Mouse (Mus musculus) brown adipose tissue, adult 24 weeks (tissue): ENCODE measurements around the gene Alx3. TPM values are rescaled to one million over a fixed set of nuclear protein-coding genes. Genes with fewer than 3 reads are reported as not detected.
A peak's percentile ranks its signal among the peaks of the same experiment; 100 is the strongest.
"Not testable (repeated sequence)": the region's sequence is repeated elsewhere in the genome, so short reads cannot be mapped to it uniquely, and the experiment has no call there.

Experiments
- H3K27ac ChIP-seq: fragments of 200-500 bp; replicated peaks from 2 replicates; pipeline ENCODE4 v1.5.1; 2012; ENCODE audit warnings: low read depth, mild to moderate bottlenecking, low read length
- H3K4me1 ChIP-seq: fragments of 200-500 bp; 2 replicates; pipeline ENCODE4 v1.6.1; 2012; ENCODE audit warnings: low read length, mixed read lengths; ENCODE audit not compliant: control insufficient read depth, insufficient read depth, insufficient read length
- H3K4me3 ChIP-seq: fragments of 200-500 bp; 2 replicates; pipeline ENCODE4 v1.5.1; 2012; ENCODE audit warnings: low read depth, mild to moderate bottlenecking, low read length, moderate library complexity; ENCODE audit not compliant: insufficient read depth
- polyA plus RNA-seq: library from polyadenylated mRNA; stranded (reverse); fragments of >200 nt; gene quantifications from 2 replicates; pipeline ENCODE4 v1.2.4, GENCODE M21; 2012; ENCODE audit not compliant: missing spikeins, insufficient read depth, insufficient read length

The Alx3 gene
- polyA plus RNA-seq, 1 experiment: not detected

GRCm38 (mm10) chr3:107627641-107628040 lies 32.8 kb downstream of the Alx3 start:
- Histone ChIP-seq H3K4me3 (no peak overlapping the region), H3K4me1 (no peaks in the 10 kb centered on the region), H3K27ac (no peak overlapping the region)

GRCm38 (mm10) chr3:107628551-107628950 lies 33.7 kb downstream of the Alx3 start:
- H3K27ac ChIP-seq: no peak overlapping the region
- no peak overlapping the region for H3K4me3 ChIP-seq
- H3K4me1 ChIP-seq: no peaks in the 10 kb centered on the region

GRCm38 (mm10) chr3:107629411-107629810 lies 34.6 kb downstream of the Alx3 start:
- Histone ChIP-seq H3K4me1 (no peaks in the 10 kb centered on the region), H3K4me3 (no peak overlapping the region), H3K27ac (no peak overlapping the region)

- H3K4me3 ChIP-seq: peak within 1 kb of the TSS; percentile 93
- H3K4me1 ChIP-seq: no peaks in the 10 kb centered on the region
- H3K27ac ChIP-seq: peak within 1 kb of the TSS; percentile 90
These were observed 36.1 kb downstream of the Alx3 start, which contains the start of gene Gm10961 for GRCm38 (mm10) chr3:107630682-107631522. Gene Gm10961, plus strand, starts transcription at chr3:107631322.

- no peaks in the 10 kb centered on the region for H3K4me1 ChIP-seq
- peak within 1 kb of the TSS; percentile 90 for H3K27ac ChIP-seq
- H3K4me3 ChIP-seq: peak within 1 kb of the TSS; percentile 93
These were observed 36.7 kb downstream of the Alx3 start, which contains the start of gene Strip1 for GRCm38 (mm10) chr3:107631523-107631958. Gene Strip1, minus strand, starts transcription at chr3:107631694.

- H3K4me1 ChIP-seq: no peaks in the 10 kb centered on the region
- no peak overlapping the region for H3K4me3 ChIP-seq
- H3K27ac ChIP-seq: no peak overlapping the region
These were observed 38.0 kb downstream of the Alx3 start for GRCm38 (mm10) chr3:107632786-107633185.

GRCm38 (mm10) chr3:107633906-107634305 lies 39.1 kb downstream of the Alx3 start:
- H3K4me3 ChIP-seq: no peak overlapping the region
- H3K4me1 ChIP-seq: no peaks in the 10 kb centered on the region
- H3K27ac ChIP-seq: no peak overlapping the region

- Histone ChIP-seq H3K27ac (no peak overlapping the region), H3K4me1 (no peaks in the 10 kb centered on the region), H3K4me3 (no peak overlapping the region)
These were observed 41.0 kb downstream of the Alx3 start for GRCm38 (mm10) chr3:107635836-107636235.

GRCm38 (mm10) chr3:107636236-107636635 lies 41.4 kb downstream of the Alx3 start:
- no peak overlapping the region for H3K4me3 ChIP-seq
- H3K4me1 ChIP-seq: no peaks in the 10 kb centered on the region
- no peak overlapping the region for H3K27ac ChIP-seq

GRCm38 (mm10) chr3:107637606-107638172 lies 42.9 kb downstream of the Alx3 start:
- H3K27ac ChIP-seq: no peak overlapping the region
- H3K4me1 ChIP-seq: no peaks in the 10 kb centered on the region
- no peak overlapping the region for H3K4me3 ChIP-seq

- no peaks in the 10 kb centered on the region for H3K4me1 ChIP-seq
- H3K4me3 ChIP-seq: no peak overlapping the region
- no peak overlapping the region for H3K27ac ChIP-seq
These were observed 52.1 kb downstream of the Alx3 start for GRCm38 (mm10) chr3:107646947-107647346.

- H3K4me1 ChIP-seq, H3K4me3 ChIP-seq, H3K27ac ChIP-seq: not testable (repeated sequence)
These were observed 55.4 kb downstream of the Alx3 start for GRCm38 (mm10) chr3:107650276-107650675.

GRCm38 (mm10) chr3:107652968-107653367 lies 58.1 kb downstream of the Alx3 start:
- H3K4me3 ChIP-seq: no peak overlapping the region
- H3K27ac ChIP-seq: no peak overlapping the region
- no peaks in the 10 kb centered on the region for H3K4me1 ChIP-seq

GRCm38 (mm10) chr3:107654861-107655260 lies 60.0 kb downstream of the Alx3 start:
- Histone ChIP-seq H3K4me1 (no peaks in the 10 kb centered on the region), H3K4me3 (no peak overlapping the region), H3K27ac (peak overlapping the region; percentile 34; the same call in 1 of the 2 replicates)
